Mouse (Mus musculus) olfactory bulb, adult 2 months (tissue): ENCODE data around the gene Smox.

Experiments
- CTCF ChIP-seq: fragments of 200-500 bp; IDR thresholded peaks from 2 replicates; pipeline ENCODE4 v1.5.1; 2012; ENCODE audit warnings: low read depth, mild to moderate bottlenecking, low read length, moderate library complexity; ENCODE audit not compliant: insufficient read depth
- POLR2A ChIP-seq: fragments of 200-500 bp; IDR thresholded peaks from 2 replicates; pipeline ENCODE4 v1.6.1; 2012; ENCODE audit warnings: mild to moderate bottlenecking, low read depth, low read length, moderate library complexity; ENCODE audit not compliant: insufficient read depth

DNA sequence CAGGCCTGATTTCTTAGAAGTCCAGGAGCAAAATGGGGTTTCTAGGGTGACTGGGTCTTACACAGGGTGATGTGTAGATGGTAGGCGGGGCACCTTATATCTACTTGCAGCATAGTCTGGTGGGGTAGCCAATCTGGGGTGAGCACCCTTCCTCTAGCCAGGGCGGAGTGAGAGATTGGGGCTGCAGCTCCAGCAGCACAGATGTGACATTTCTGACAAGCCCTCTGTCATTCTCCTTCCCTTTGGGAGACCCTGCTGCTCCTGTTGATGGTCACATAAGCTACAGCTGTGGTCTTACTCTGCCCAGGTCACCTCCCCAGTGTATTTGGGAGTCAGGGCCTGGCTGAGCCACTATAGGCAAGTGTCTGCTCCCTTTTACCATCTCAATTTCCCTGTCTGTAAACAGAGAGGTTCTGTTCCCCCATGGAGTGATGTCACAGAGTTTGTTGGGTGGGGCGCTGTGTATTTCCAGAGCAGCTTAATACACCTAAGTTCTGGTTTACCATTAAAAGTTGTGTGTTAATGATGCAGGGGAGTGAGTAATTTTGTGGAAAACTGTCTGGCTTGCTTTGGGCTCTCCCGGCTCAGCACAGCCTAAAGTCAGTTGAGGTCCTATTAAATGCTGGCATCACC is 6.0 kb downstream of the Smox start:
- TF ChIP-seq CTCF: no peak
- TF ChIP-seq POLR2A: no peak
